Mouse (Mus musculus) heart, postnatal 36 days (tissue): Measurements from ENCODE around the gene Tor4a. TPM values are rescaled to one million over a fixed set of nuclear protein-coding genes. Genes with fewer than 3 reads are reported as not detected.

Experiments
- total RNA-seq, 2 experiments: library from RNA; stranded (reverse); gene quantifications; 2 replicates each; pipeline ENCODE4 v1.2.3; 2021

Tor4a gene
- total RNA-seq, 2 experiments from 2014 or later: 4.0 to 5.2 TPM

Other genes with a start within 250 kb of the Tor4a start
- gene Zmynd19, start 247.1 kb downstream of the Tor4a start, total RNA-seq: 10 to 100 TPM; 16.1 to 18.4 TPM
- 1 to 10 TPM; 5.1 to 6.1 TPM for gene Dph7, start 234.5 kb downstream of the Tor4a start, total RNA-seq
- gene Mrpl41, start 221.8 kb downstream of the Tor4a start, total RNA-seq: 10 to 100 TPM; 91.0 to 99.1 TPM
- 10 to 100 TPM; 33.9 to 35.4 TPM for gene Pnpla7, start 220.9 kb downstream of the Tor4a start, total RNA-seq
- gene Nsmf, start 142.5 kb downstream of the Tor4a start, total RNA-seq: 10 to 100 TPM; 14.4 to 16.3 TPM
- not detected for gene Entpd8, start 116.6 kb downstream of the Tor4a start, total RNA-seq
- gene Noxa1, start 101.7 kb downstream of the Tor4a start, total RNA-seq: not detected
- 10 to 100 TPM in 1 of 2 experiments, 1 to 10 TPM in 1; 9.7 to 12.0 TPM for gene Nrarp, start 16.1 kb downstream of the Tor4a start, total RNA-seq
- gene Nelfb, start 14.6 kb upstream of the Tor4a start, total RNA-seq: 10 to 100 TPM; 38.7 to 39.9 TPM
- gene Stpg3, start 17.8 kb upstream of the Tor4a start, total RNA-seq: not detected
- gene Fam166a, start 21.9 kb upstream of the Tor4a start, total RNA-seq: not detected
- gene Tubb4b, start 27.8 kb upstream of the Tor4a start, total RNA-seq: 100 to 1,000 TPM; 240 to 254 TPM
- gene Slc34a3, start 37.5 kb upstream of the Tor4a start, total RNA-seq: not detected
- gene Rnf224, start 39.9 kb upstream of the Tor4a start, total RNA-seq: not detected
- gene Rnf208, start 45.4 kb upstream of the Tor4a start, total RNA-seq: under 1 TPM; 0.27 to 0.44 TPM
- not detected for gene Cysrt1, start 45.6 kb upstream of the Tor4a start, total RNA-seq
- gene AL732309.1, start 50.0 kb upstream of the Tor4a start, total RNA-seq: 1 to 10 TPM; 1.2 to 2.2 TPM
- 10 to 100 TPM; 13.4 to 15.1 TPM for gene Tmem203, start 58.6 kb upstream of the Tor4a start, total RNA-seq
- 1 to 10 TPM; 4.8 to 8.6 TPM for gene Tprn, start 65.7 kb upstream of the Tor4a start, total RNA-seq
- 10 to 100 TPM; 37.4 to 44.0 TPM for gene Ssna1, start 75.6 kb upstream of the Tor4a start, total RNA-seq
- gene Anapc2, start 75.6 kb upstream of the Tor4a start, total RNA-seq: 10 to 100 TPM; 38.6 to 39.1 TPM
- gene Tmem210, start 91.3 kb upstream of the Tor4a start, total RNA-seq: not detected
- not detected for gene Lrrc26, start 93.0 kb upstream of the Tor4a start, total RNA-seq
- gene Grin1, start 122.3 kb upstream of the Tor4a start, total RNA-seq: not detected
- 10 to 100 TPM; 21.9 to 23.2 TPM for gene Man1b1, start 135.5 kb upstream of the Tor4a start, total RNA-seq
- 1 to 10 TPM; 3.4 to 3.7 TPM for gene Dpp7, start 159.5 kb upstream of the Tor4a start, total RNA-seq
- gene Uap1l1, start 168.8 kb upstream of the Tor4a start, total RNA-seq: 1 to 10 TPM; 6.7 to 8.6 TPM
- under 1 TPM; 0.46 to 0.56 TPM for gene Sapcd2, start 175.4 kb upstream of the Tor4a start, total RNA-seq
- 10 to 100 TPM; 14.5 to 15.4 TPM for gene Entpd2, start 199.0 kb upstream of the Tor4a start, total RNA-seq
- 10 to 100 TPM; 27.3 to 27.8 TPM for gene Npdc1, start 202.5 kb upstream of the Tor4a start, total RNA-seq
- gene Fut7, start 226.4 kb upstream of the Tor4a start, total RNA-seq: under 1 TPM; 0.27 to 0.36 TPM
- gene Abca2, start 231.8 kb upstream of the Tor4a start, total RNA-seq: 10 to 100 TPM; 35.5 to 39.9 TPM